Mouse (Mus musculus) bone marrow, adult 2 months (tissue): Measurements from ENCODE around the gene Srpx2. TPM values are rescaled to one million over a fixed set of nuclear protein-coding genes. Genes with fewer than 3 reads are reported as not detected.
A peak's percentile ranks its signal among the peaks of the same experiment; 100 is the strongest.

Source experiments
- H3K27ac ChIP-seq: fragments of 200-500 bp; 2 replicates; pipeline ENCODE4 v1.5.1; 2012; ENCODE audit warnings: low read depth, mild to moderate bottlenecking, control low read depth, inconsistent platforms, low read length; ENCODE audit not compliant: control insufficient read depth, poor library complexity, insufficient read depth
- H3K4me1 ChIP-seq: fragments of 200-500 bp; 2 replicates; pipeline ENCODE4 v1.6.1; 2011; ENCODE audit warnings: low read length; ENCODE audit not compliant: control insufficient read depth, insufficient read depth
- H3K4me3 ChIP-seq: fragments of 200-500 bp; replicated peaks from 2 replicates; pipeline ENCODE3; 2011; ENCODE audit warnings: mild to moderate bottlenecking, low read depth, low read length, control low read depth; ENCODE audit not compliant: control insufficient read depth
- CTCF ChIP-seq: fragments of 200-500 bp; IDR thresholded peaks from 2 replicates; pipeline ENCODE4 v1.5.1; 2011; ENCODE audit warnings: low read length, control low read depth; ENCODE audit not compliant: control insufficient read depth, insufficient read depth
- POLR2A ChIP-seq: fragments of 200-500 bp; IDR thresholded peaks from 2 replicates; pipeline ENCODE4 v1.6.1; 2011; ENCODE audit warnings: low read depth, mild to moderate bottlenecking, control low read depth, low read length, borderline replicate concordance; ENCODE audit not compliant: control insufficient read depth
- WGBS: fragments of 180-500 bp; shearing (Covaris S2); methylation state at CpG from one replicate; pipeline ENCODE4 v1.1.7; 2018; 5-methylcytosine and 5-hydroxymethylcytosine counted together
- polyA plus RNA-seq: library from polyadenylated mRNA; stranded (reverse); fragments of >200 nt; gene quantifications from 2 replicates; pipeline ENCODE4 v1.2.4, GENCODE M21; 2011; ENCODE audit warnings: low replicate concordance; ENCODE audit not compliant: missing spikeins, insufficient read depth, insufficient read length

The Srpx2 gene
- 1.5 and 2.2 TPM in 2 replicates for polyA plus RNA-seq

GRCm38 (mm10) chrX:133908261-133908660 is at the start of gene Srpx2:
Srpx2 (plus strand) TSS chrX:133908426.
- Histone ChIP-seq H3K27ac (no peak within 1 kb of the TSS), H3K4me1 (no peaks in the 10 kb centered on the region), H3K4me3 (no peak within 1 kb of the TSS)
- 40% methylated on average over 3 of the region's 3 CpGs for WGBS
- TF ChIP-seq POLR2A (no peak), CTCF (no peak)

GRCm38 (mm10) chrX:133869743-133870142 is 38.5 kb upstream of the Srpx2 start:
- TF ChIP-seq POLR2A (no peak), CTCF (no peak)
- H3K27ac ChIP-seq = no peak overlapping the region
- WGBS = 19% methylated on average over 6 of the region's 6 CpGs
- H3K4me3 ChIP-seq = no peak overlapping the region
- H3K4me1 ChIP-seq = no peaks in the 10 kb centered on the region

- TF ChIP-seq CTCF (no peak), POLR2A (no peak)
- no peak overlapping the region for H3K27ac ChIP-seq
- no peaks in the 10 kb centered on the region for H3K4me1 ChIP-seq
- H3K4me3 ChIP-seq = no peak overlapping the region
- 6% methylated on average over 3 of the region's 3 CpGs for WGBS
Observed at GRCm38 (mm10) chrX:133887308-133887707, 20.9 kb upstream of the Srpx2 start.

- TF ChIP-seq POLR2A (no peak), CTCF (no peak)
- 82% methylated on average over 5 of the region's 5 CpGs for WGBS
- no peaks in the 10 kb centered on the region for H3K4me1 ChIP-seq
- H3K27ac ChIP-seq = no peak overlapping the region
- H3K4me3 ChIP-seq = no peak overlapping the region
Observed at GRCm38 (mm10) chrX:133888111-133888510, 20.1 kb upstream of the Srpx2 start.

- TF ChIP-seq CTCF = 0 out of 2 replicates have a peak, but pooled peaks have one; percentile 6
- TF ChIP-seq POLR2A = no peak
Observed at GRCm38 (mm10) chrX:133898014-133898542, 10.1 kb upstream of the Srpx2 start, which contains the start of gene Tspan6. Tspan6 (minus strand) TSS chrX:133898429.

GRCm38 (mm10) chrX:133911397-133912103 is 3.3 kb downstream of the Srpx2 start:
- no peak overlapping the region for H3K4me3 ChIP-seq
- no peak for TF ChIP-seq POLR2A
- TF ChIP-seq CTCF = no peak
- WGBS = 76% methylated on average over 10 of the region's 10 CpGs
- H3K27ac ChIP-seq = no peak overlapping the region
- no peaks in the 10 kb centered on the region for H3K4me1 ChIP-seq

More at GRCm38 (mm10) chrX:133898014-133898542, 10.1 kb upstream of the Srpx2 start, which contains the start of gene Tspan6:
- 18% methylated on average over 33 of the region's 33 CpGs for WGBS
- Histone ChIP-seq H3K27ac (no peak within 1 kb of the TSS), H3K4me1 (no peaks in the 10 kb centered on the region), H3K4me3 (peak within 1 kb of the TSS; percentile 58)

GRCm38 (mm10) chrX:133913006-133913405 is 4.8 kb downstream of the Srpx2 start:
- H3K4me3 ChIP-seq = no peak overlapping the region
- H3K4me1 ChIP-seq = no peaks in the 10 kb centered on the region
- WGBS = 83% methylated on average over 3 of the region's 3 CpGs
- no peak overlapping the region for H3K27ac ChIP-seq
- no peak for TF ChIP-seq CTCF

GRCm38 (mm10) chrX:133914219-133914618 is 6.0 kb downstream of the Srpx2 start:
- no peak overlapping the region for H3K27ac ChIP-seq
- 64% methylated on average over 7 of the region's 7 CpGs for WGBS
- no peaks in the 10 kb centered on the region for H3K4me1 ChIP-seq
- TF ChIP-seq POLR2A = no peak
- TF ChIP-seq CTCF = no peak
- H3K4me3 ChIP-seq = no peak overlapping the region

- no peak overlapping the region for H3K4me3 ChIP-seq
- WGBS = 35% methylated on average over 4 of the region's 4 CpGs
- H3K27ac ChIP-seq = no peak overlapping the region
- H3K4me1 ChIP-seq = no peaks in the 10 kb centered on the region
- no peak for TF ChIP-seq POLR2A
- no peak for TF ChIP-seq CTCF
Observed at GRCm38 (mm10) chrX:133921187-133921586, 13.0 kb downstream of the Srpx2 start.
